Mouse (Mus musculus) forebrain, embryonic 11.5 days (tissue): ENCODE data around the gene Gtpbp4. TPM values are rescaled to one million over a fixed set of nuclear protein-coding genes. Genes with fewer than 3 reads are reported as not detected.

Experiments
- ATAC-seq: fragments of 200-750 bp; cut with Nextera tagmentation; replicated peaks from 2 replicates; pipeline ENCODE4 v1.8.0; 2017; ENCODE audit warnings: moderate TSS enrichment; ENCODE audit not compliant: low FRiP score
- DNase-seq: peaks from one replicate; pipeline ENCODE4 v3.0.0-alpha.2; 2017; ENCODE audit warnings: low spot score
- H3K27ac ChIP-seq: fragments of 300-500 bp; sonication (generic); 2 replicates; pipeline ENCODE4 v1.5.1; 2014; ENCODE audit warnings: low read depth, low read length
- H3K27me3 ChIP-seq: fragments of 300-500 bp; sonication (generic); 2 replicates; pipeline ENCODE4 v1.6.1; 2014; ENCODE audit warnings: mild to moderate bottlenecking, low read length, mixed read lengths; ENCODE audit not compliant: control insufficient read depth, insufficient read depth
- H3K36me3 ChIP-seq: fragments of 300-500 bp; sonication (generic); 2 replicates; pipeline ENCODE4 v1.6.1; 2014; ENCODE audit warnings: mild to moderate bottlenecking, low read length, moderate library complexity, mixed read lengths; ENCODE audit not compliant: control insufficient read depth, insufficient read depth
- H3K4me1 ChIP-seq: fragments of 300-500 bp; sonication (generic); replicated peaks from 2 replicates; pipeline ENCODE4 v1.6.1; 2014; ENCODE audit warnings: low read length, mixed read lengths; ENCODE audit not compliant: control insufficient read depth, insufficient read depth
- H3K4me2 ChIP-seq: fragments of 300-500 bp; sonication (generic); 2 replicates; pipeline ENCODE4 v1.6.1; 2014; ENCODE audit warnings: low read depth, mild to moderate bottlenecking, low read length, moderate library complexity, mixed read lengths; ENCODE audit not compliant: severe bottlenecking
- H3K4me3 ChIP-seq: fragments of 300-500 bp; sonication (generic); 2 replicates; pipeline ENCODE4 v1.5.1; 2014; ENCODE audit warnings: low read depth, low read length
- H3K9ac ChIP-seq: fragments of 300-500 bp; sonication (generic); 2 replicates; pipeline ENCODE4 v1.6.1; 2014; ENCODE audit warnings: low read length
- H3K9me3 ChIP-seq: fragments of 300-500 bp; sonication (generic); 2 replicates; pipeline ENCODE4 v1.6.1; 2016; ENCODE audit warnings: low read length, mixed read lengths; ENCODE audit not compliant: control insufficient read depth
- WGBS: fragments of 180-500 bp; shearing (Covaris S2); extraction: QIAGEN DNeasy Blood & Tissue Kit; methylation state at CpG from one replicate; pipeline ENCODE4 v1.1.7; 2014; 5-methylcytosine and 5-hydroxymethylcytosine counted together
- polyA plus RNA-seq: library from polyadenylated mRNA; unstranded; fragments of >200 nt; fragmentation: Nextera tagmentation; extraction: Ambion mirVana; gene quantifications from 2 replicates; pipeline ENCODE4 v1.2.1, GENCODE M21; 2014

Gtpbp4 gene
- polyA plus RNA-seq, 1 experiment from 2014 or later: 104 TPM

DNA sequence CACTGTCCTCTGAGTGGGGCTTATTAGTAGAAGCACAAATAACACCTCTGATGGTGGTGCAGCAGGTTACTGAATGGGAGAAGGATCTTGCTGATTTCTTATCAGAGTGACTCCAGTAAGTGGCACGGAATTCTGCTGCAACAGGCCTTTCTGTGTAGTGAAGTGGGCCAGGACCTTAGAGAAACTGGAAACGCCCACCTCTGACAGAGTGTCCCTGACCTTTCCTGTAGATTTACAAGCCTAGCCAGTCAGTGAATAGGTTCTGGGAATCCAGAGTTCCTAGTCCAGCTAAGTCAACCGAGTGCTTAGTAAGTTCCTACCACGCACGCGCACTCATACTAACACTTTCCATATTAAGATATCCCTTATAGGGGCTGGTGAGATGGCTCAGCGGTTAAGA, 25.7 kb upstream of the Gtpbp4 start:
- ATAC-seq: no peak
- WGBS: 89% methylated on average over 7 of the region's 7 CpGs
- H3K9me3 ChIP-seq: no peaks in the 10 kb centered on the region
- H3K9ac ChIP-seq: no peak overlapping the region
- no peak overlapping the region for H3K4me3 ChIP-seq
- H3K27me3 ChIP-seq: no peaks in the 10 kb centered on the region
- no peak overlapping the region for H3K4me2 ChIP-seq
- DNase-seq: no peak
- H3K27ac ChIP-seq: no peak overlapping the region
- no peaks in the 10 kb centered on the region for H3K36me3 ChIP-seq
- no peaks in the 10 kb centered on the region for H3K4me1 ChIP-seq

DNA sequence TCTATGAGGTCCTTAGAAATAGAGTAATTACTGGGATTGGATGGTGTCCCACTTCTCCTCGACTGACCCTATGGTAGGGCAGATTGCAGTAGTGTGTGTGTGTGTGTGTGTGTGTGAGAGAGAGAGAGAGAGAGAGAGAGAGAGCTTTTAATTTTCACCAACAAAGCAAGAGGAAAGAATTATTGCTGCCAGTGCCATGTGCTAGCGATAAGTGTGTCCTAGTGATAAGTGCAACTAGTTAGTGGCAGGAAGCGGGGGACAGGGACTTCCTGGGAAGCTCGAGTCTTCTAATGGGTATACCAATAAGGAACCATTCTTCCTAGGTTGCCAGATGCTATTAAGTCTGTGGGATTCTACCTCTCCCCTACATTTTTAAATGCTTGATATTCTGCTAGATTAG, 23.8 kb upstream of the Gtpbp4 start:
- ATAC-seq (no peak), DNase-seq (no peak)
- Histone ChIP-seq H3K36me3 (no peaks in the 10 kb centered on the region), H3K4me2 (no peak overlapping the region), H3K9ac (no peak overlapping the region), H3K27ac (no peak overlapping the region), H3K4me3 (no peak overlapping the region), H3K4me1 (no peaks in the 10 kb centered on the region), H3K9me3 (no peaks in the 10 kb centered on the region), H3K27me3 (no peaks in the 10 kb centered on the region)
- 86% methylated on average over 4 of the region's 4 CpGs for WGBS

DNA sequence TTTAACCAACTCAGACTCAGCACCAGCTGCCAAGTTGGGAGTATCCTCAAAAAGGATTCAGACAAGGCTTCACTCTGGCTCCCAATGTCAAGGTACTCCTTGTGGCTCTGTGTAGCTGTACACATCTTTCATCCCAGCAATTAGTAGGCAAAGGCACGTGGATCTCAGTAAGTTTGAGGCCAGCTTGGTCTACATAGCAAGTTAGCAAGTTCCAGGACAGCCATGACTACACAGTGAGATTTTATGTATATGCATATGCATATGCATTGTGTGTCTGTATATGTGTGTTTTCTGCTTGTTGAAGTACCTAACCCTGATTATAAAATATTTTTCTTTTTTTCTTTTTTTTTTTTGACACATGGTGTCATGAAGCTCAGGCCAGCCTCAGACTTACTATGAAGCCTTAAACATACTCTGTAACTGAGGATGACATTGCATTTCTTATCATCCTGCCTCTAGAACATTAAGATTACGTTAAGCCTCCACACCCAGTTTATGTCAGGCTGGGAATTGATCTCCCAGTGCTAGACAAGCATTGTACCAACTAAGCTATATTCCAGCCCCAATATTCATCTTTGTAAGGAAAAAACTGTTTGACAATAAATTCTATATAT, 23.2 kb upstream of the Gtpbp4 start:
- Histone ChIP-seq H3K27me3 (no peaks in the 10 kb centered on the region), H3K9ac (no peak overlapping the region), H3K4me1 (no peaks in the 10 kb centered on the region), H3K4me3 (no peak overlapping the region), H3K36me3 (no peaks in the 10 kb centered on the region), H3K9me3 (no peaks in the 10 kb centered on the region), H3K4me2 (no peak overlapping the region), H3K27ac (no peak overlapping the region)
- DNase-seq (no peak), ATAC-seq (no peak)
- WGBS: 75% methylated on average over 2 of the region's 2 CpGs

DNA sequence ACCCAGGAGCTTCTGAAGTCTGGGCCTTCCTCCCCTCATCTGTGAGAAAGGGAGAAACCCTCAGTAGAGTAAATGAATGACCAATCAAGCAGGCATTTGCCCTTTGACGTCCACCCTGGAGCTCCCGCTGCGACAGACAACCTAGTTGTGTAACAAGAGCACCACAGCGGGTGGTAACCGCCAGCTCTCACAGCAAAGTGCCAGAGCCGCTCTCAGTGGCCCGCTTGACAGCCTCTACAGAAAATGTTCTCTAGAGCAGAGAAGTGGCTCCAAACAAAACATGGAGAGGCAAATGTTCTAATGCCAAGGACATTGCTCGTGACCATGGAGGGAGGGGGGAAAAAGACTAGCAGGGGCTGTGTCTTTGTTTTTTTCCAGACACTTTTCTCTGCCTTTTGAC, 21.3 kb upstream of the Gtpbp4 start:
- no peak overlapping the region for H3K9ac ChIP-seq
- H3K27ac ChIP-seq: no peak overlapping the region
- no peaks in the 10 kb centered on the region for H3K27me3 ChIP-seq
- no peaks in the 10 kb centered on the region for H3K9me3 ChIP-seq
- ATAC-seq (no peak), DNase-seq (no peak)
- WGBS: 8% methylated on average over 8 of the region's 8 CpGs
- no peak overlapping the region for H3K4me3 ChIP-seq
- no peaks in the 10 kb centered on the region for H3K36me3 ChIP-seq
- no peak overlapping the region for H3K4me2 ChIP-seq
- no peaks in the 10 kb centered on the region for H3K4me1 ChIP-seq

DNA sequence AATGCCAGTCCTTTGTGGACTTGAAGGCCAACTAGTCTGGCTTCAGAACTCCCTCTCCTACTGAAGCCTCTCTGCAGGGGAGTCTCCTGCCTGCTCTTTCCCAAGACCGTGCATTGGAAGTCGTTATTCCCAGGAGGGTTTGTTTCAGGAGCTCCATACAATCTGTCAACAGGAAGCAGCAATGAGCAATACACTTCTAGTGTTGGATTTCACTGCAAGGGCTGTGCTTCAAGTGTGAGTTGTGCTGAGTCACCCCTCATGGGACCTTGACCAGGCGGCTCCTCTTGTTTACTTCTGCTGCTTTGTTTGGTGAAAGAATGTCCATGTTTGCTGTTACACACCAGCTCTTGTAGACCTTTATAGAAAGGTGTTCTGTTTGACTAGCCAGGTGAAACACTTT, 18.5 kb upstream of the Gtpbp4 start:
- Histone ChIP-seq H3K9me3 (no peaks in the 10 kb centered on the region), H3K4me2 (no peak overlapping the region), H3K36me3 (no peaks in the 10 kb centered on the region), H3K27me3 (no peaks in the 10 kb centered on the region), H3K9ac (no peak overlapping the region), H3K4me3 (no peak overlapping the region), H3K4me1 (no peaks in the 10 kb centered on the region), H3K27ac (no peak overlapping the region)
- 51% methylated on average over 3 of the region's 3 CpGs for WGBS
- DNase-seq: no peak
- no peak for ATAC-seq

DNA sequence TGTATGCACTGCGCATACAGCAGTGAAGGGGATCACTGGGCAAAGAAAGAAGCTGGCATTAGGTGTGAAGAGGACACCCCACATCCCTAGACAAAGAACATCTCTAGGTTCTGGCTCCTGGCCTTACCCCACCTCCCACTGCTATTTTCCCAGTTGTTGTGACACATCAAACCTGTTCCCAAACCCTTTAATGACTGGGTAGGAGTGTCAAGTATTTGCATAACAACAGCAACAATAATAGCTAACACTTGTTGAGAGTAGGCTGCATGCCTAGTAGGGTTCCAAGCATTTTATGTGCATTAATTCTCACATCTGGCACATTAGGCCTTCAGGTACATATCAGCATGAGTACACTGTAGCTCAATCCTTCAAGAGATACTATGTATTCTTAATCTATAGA, 17.6 kb upstream of the Gtpbp4 start:
- no peaks in the 10 kb centered on the region for H3K9me3 ChIP-seq
- no peak overlapping the region for H3K9ac ChIP-seq
- H3K4me3 ChIP-seq: no peak overlapping the region
- DNase-seq: no peak
- no peak for ATAC-seq
- no peak overlapping the region for H3K4me2 ChIP-seq
- no peaks in the 10 kb centered on the region for H3K36me3 ChIP-seq
- no peaks in the 10 kb centered on the region for H3K4me1 ChIP-seq
- 58% methylated on average over 1 of the region's 1 CpGs for WGBS
- no peaks in the 10 kb centered on the region for H3K27me3 ChIP-seq
- H3K27ac ChIP-seq: no peak overlapping the region

DNA sequence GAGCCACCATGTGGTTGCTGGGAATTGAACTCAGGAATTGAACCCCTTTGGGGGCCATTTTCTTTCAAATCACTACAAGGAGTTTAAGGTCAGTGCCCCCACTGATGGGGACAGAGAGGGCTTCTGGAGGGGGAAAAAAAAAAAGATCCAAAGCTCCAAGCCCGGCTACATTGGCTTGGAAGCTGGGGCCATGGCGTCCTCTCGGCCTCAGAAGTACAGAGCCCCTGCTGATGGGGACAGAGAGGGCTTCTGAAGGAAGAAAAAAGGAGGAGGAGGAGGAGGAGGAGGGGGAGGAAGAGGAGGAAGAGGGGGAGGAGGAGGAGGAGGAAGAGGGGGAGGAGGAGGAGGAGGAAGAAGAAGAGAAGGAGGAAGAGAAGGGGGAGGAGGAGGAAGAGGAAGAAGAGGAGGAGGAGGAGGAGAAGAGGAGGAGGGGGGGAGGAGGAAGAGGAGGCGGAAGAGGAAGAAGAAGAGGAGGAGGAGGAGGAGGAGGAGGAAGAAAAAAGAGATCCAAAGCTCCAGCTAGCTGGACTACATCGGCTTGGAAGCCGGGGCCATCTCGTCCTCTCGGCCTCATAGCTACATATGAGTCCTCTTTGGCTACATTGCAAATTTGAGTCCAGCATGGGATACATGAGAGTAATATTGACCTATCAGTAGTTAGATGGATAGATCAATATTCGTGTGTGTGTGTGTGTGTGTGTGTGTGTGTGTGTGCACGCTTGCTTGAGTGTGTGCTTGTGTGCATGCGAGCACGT, 15.9 kb upstream of the Gtpbp4 start:
- 62% methylated on average over 12 of the region's 12 CpGs for WGBS
- H3K9me3 ChIP-seq: no peaks in the 10 kb centered on the region
- H3K27ac ChIP-seq: no peak overlapping the region
- no peak overlapping the region for H3K4me3 ChIP-seq
- DNase-seq (peak; percentile 91), ATAC-seq (0 out of 2 replicates have a peak, but pooled peaks have one; percentile 67)
- no peaks in the 10 kb centered on the region for H3K36me3 ChIP-seq
- no peaks in the 10 kb centered on the region for H3K27me3 ChIP-seq
- no peak overlapping the region for H3K4me2 ChIP-seq
- no peak overlapping the region for H3K9ac ChIP-seq
- H3K4me1 ChIP-seq: no peaks in the 10 kb centered on the region

DNA sequence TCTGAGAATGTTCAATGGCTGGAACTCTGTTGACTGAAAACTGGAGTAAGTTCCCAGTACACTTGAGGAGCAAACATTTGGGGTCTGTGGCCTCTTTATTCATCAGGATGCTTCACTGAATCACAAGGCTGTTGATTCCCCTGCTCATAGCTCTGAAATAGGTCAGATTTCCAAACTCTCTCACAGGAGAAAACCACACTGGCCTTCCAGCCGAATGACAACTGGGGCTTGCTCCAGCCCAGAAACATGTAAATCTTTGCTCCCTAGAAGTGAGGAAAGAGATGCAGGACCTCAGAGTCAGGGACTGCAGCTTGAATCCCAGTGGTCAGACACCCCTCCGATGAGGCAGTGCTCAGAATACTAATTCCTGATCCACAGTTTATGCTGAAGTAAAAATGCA, 7.4 kb upstream of the Gtpbp4 start:
- ATAC-seq (no peak), DNase-seq (no peak)
- no peak overlapping the region for H3K9ac ChIP-seq
- no peaks in the 10 kb centered on the region for H3K4me1 ChIP-seq
- H3K27ac ChIP-seq: no peak overlapping the region
- no peaks in the 10 kb centered on the region for H3K9me3 ChIP-seq
- 77% methylated on average over 2 of the region's 2 CpGs for WGBS
- no peaks in the 10 kb centered on the region for H3K36me3 ChIP-seq
- H3K4me3 ChIP-seq: no peak overlapping the region
- no peaks in the 10 kb centered on the region for H3K27me3 ChIP-seq
- H3K4me2 ChIP-seq: no peak overlapping the region

DNA sequence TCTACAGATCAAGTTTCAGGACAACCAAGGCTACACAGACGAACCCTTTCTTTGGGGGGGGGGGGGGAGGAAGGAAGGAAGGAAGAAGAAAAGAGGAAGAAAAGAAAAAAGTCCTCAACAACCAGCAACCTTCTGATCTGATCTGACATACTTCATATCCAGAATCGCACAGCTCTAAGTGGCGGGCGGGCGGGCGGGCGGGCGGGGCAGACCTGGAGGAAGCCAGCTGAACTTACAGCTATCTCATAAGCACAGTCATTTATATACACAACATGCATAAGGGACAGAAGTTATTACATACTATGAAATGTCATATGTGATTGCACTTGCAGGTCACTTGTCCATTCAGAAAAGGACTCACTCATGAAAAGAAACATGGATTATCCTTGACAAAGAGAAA, 3.6 kb upstream of the Gtpbp4 start:
- Histone ChIP-seq H3K4me2 (no peak overlapping the region), H3K27ac (no peak overlapping the region), H3K36me3 (no peaks in the 10 kb centered on the region), H3K9me3 (no peaks in the 10 kb centered on the region), H3K4me3 (no peak overlapping the region), H3K4me1 (no peaks in the 10 kb centered on the region; the same call in 1 of the 2 replicates), H3K27me3 (no peaks in the 10 kb centered on the region), H3K9ac (no peak overlapping the region)
- DNase-seq (no peak), ATAC-seq (no peak)
- WGBS: 85% methylated on average over 8 of the region's 8 CpGs
